Comparison of ENCODE assay signal across 8 mouse cellular contexts in genomic region chr11:32221951-32222409, GRCm38 (mm10). TPM values are rescaled to one million over a fixed set of nuclear protein-coding genes. Genes with fewer than 3 reads are reported as not detected.
DNase-seq lines count a peak whose midpoint lies in the region; ATAC-seq lines count a peak whose summit lies in the region.

Gene Rhbdf1 (minus strand): TSS chr11:32222300.

- peak; percentile 6; the same call in 1 of the 2 replicates for ATAC-seq in hindbrain, embryonic 13.5 days (ENCODE audit: low FRiP score)
- ATAC-seq in midbrain, embryonic 11.5 days (ENCODE audit: low FRiP score), result peak; percentile 60

- H3K27ac ChIP-seq in hindbrain, embryonic 13.5 days, result peak within 1 kb of the TSS; percentile 80
- peak within 1 kb of the TSS; percentile 35 for H3K27ac ChIP-seq in midbrain, embryonic 11.5 days (ENCODE audit: low read depth, low read length)

- H3K4me2 ChIP-seq in hindbrain, embryonic 13.5 days, result peak within 1 kb of the TSS; percentile 98
- peak within 1 kb of the TSS; percentile 99 for H3K4me2 ChIP-seq in midbrain, embryonic 11.5 days

- H3K9me3 ChIP-seq in hindbrain, embryonic 13.5 days, result no peaks in the 10 kb centered on the region
- no peaks in the 10 kb centered on the region for H3K9me3 ChIP-seq in midbrain, embryonic 11.5 days (ENCODE audit: control insufficient read depth, low read length)

- H3K36me3 ChIP-seq in hindbrain, embryonic 13.5 days, result no peaks in the 10 kb centered on the region
- H3K36me3 ChIP-seq in midbrain, embryonic 11.5 days (ENCODE audit: control insufficient read depth, insufficient read depth, low read length), result no peaks in the 10 kb centered on the region

- DNase-seq in frontal cortex, adult 2 months (ENCODE audit: extremely low spot score in 1 of 2, low spot score in 1 of 2), result no peak
- DNase-seq in frontal cortex, postnatal 25 days (ENCODE audit: low spot score in 2 of 2), result no peak
- DNase-seq in adrenal gland, postnatal 14 days, result peak; percentile 87
- DNase-seq in gastrocnemius, adult 18-20 months (ENCODE audit: low spot score), result peak; percentile 47
- DNase-seq in left cerebral cortex, postnatal 25 days (ENCODE audit: low spot score in 2 of 2), result no peak
- DNase-seq in midbrain, embryonic 11.5 days (ENCODE audit: low spot score, missing footprints), result peak; percentile 94
- DNase-seq in urinary bladder, postnatal 4 days (ENCODE audit: low spot score in 2 of 2), result peak; percentile 73 to 77

- peaks cover 48% of the 10 kb centered on the region for H3K27me3 ChIP-seq in hindbrain, embryonic 13.5 days
- peaks cover 18% of the 10 kb centered on the region for H3K27me3 ChIP-seq in midbrain, embryonic 11.5 days (ENCODE audit: control insufficient read depth, insufficient read depth, low read length)

- intact Hi-C loops in left cerebral cortex, postnatal 25 days (cut with DNase I), result no loop called here

- H3K4me1 ChIP-seq in hindbrain, embryonic 13.5 days (replicated peaks), result peaks cover 71% of the 10 kb centered on the region
- peaks cover 25% of the 10 kb centered on the region for H3K4me1 ChIP-seq in midbrain, embryonic 11.5 days (ENCODE audit: control insufficient read depth, insufficient read depth, low read length)

- peak within 1 kb of the TSS; percentile 69 for H3K4me3 ChIP-seq in hindbrain, embryonic 13.5 days
- peak within 1 kb of the TSS; percentile 72 for H3K4me3 ChIP-seq in midbrain, embryonic 11.5 days (ENCODE audit: low read depth, low read length)

- H3K9ac ChIP-seq in hindbrain, embryonic 13.5 days, result peak within 1 kb of the TSS; percentile 87
- peak within 1 kb of the TSS; percentile 81 for H3K9ac ChIP-seq in midbrain, embryonic 11.5 days (ENCODE audit: low read length)

- under 1% methylated on average over 33 of the region's 72 CpGs for WGBS in hindbrain, embryonic 13.5 days
- under 1% methylated on average over 56 of the region's 72 CpGs for WGBS in midbrain, embryonic 11.5 days

RNA-seq across cellular contexts. Expression of gene Rhbdf1, which starts in this region (rescaled TPM):
- 23.6 and 26.7 TPM in 2 replicates for polyA plus RNA-seq in frontal cortex, adult 2 months (2012; rRNA removed)
- total RNA-seq in adrenal gland, postnatal 14 days (2021), result 22.4 and 24.3 TPM in 2 replicates
- 10 to 100 TPM; 17.8 to 17.9 TPM for total RNA-seq in gastrocnemius, adult 18-20 months (2021)
- 21.0 and 24.1 TPM in 2 replicates for polyA plus RNA-seq in hindbrain, embryonic 13.5 days (2015; fragmentation: Nextera tagmentation; extraction: Ambion mirVana)
- 10 to 100 TPM; 13.5 to 15.7 TPM for total RNA-seq in left cerebral cortex, postnatal 25 days (2021)
- polyA plus RNA-seq in midbrain, embryonic 11.5 days (2014; fragmentation: Nextera tagmentation; extraction: Ambion mirVana), result 13.2 and 14.1 TPM in 2 replicates

Comparison
In these comparisons a context has a peak if more than half of its experiments do, and no peak if none do; other contexts are left out.
1. DNase-seq: peak in adrenal gland, postnatal 14 days (single experiment), gastrocnemius, adult 18-20 months (single experiment), midbrain, embryonic 11.5 days (single experiment) and urinary bladder, postnatal 4 days (2 of 2); none in frontal cortex, adult 2 months (0 of 2), frontal cortex, postnatal 25 days (0 of 2) and left cerebral cortex, postnatal 25 days (0 of 2).